Mouse (Mus musculus) Muller cell, postnatal 12 days (primary cell): ENCODE results near the gene Fst.

Source experiments
- DNase-seq: peaks from one replicate; pipeline ENCODE4 v3.0.0-alpha.2; 2015; ENCODE audit errors: inconsistent ontology term

Gene Fst

GRCm38 (mm10) chr13:114412326-114412725 is 46.4 kb downstream of the Fst start:
- DNase-seq: no peak

DNA sequence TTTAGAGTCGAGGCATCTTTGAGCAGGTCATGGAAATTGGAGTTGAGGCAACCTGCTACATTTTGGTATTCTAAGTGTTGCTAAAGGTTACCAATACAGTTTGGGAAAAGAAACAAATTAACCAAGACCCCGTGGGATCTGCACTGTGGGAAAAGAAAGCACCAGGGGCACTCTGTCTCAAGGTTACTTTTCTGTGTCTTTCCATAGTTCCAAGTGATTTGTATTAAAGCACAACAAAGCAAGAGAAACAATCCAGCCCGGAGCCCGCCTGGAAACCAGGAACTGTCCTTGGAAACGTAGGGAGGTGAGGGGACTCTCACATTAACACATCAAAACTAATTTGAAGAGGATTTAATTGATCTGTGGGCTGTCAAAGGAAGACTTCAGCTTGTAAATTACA is 51.9 kb downstream of the Fst start:
- DNase-seq: no peak

DNA sequence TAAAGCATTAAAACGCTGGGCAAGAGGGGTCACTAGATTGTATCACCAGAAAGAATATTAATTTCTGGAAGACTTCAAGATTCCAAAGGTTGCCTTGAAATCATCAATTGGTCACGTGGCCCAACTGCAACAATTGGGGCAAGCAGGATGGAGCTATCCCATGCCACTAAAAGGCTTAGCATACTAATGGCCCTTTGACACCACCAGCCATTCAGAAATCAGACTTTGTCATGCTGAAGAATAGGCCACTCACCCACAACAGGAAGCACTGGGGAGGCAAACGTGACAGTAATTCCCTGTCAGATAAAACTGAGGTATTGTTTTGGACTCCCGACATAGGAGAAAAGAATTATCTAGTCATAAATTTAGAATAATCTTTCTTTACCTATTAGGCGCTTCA is 52.3 kb downstream of the Fst start:
- no peak for DNase-seq

GRCm38 (mm10) chr13:114405100-114405715 is 53.5 kb downstream of the Fst start:
- DNase-seq: no peak
